Mouse (Mus musculus): Measurements from ENCODE around the gene Gbp8. TPM values are rescaled to one million over a fixed set of nuclear protein-coding genes. Genes with fewer than 3 reads are reported as not detected.
"Not testable (repeated sequence)": the region's sequence is repeated elsewhere in the genome, so short reads cannot be mapped to it uniquely, and the experiment has no call there.

Gbp8 gene
- polyA plus RNA-seq, 1 experiment from 2014 or later: 0.76 TPM

DNA sequence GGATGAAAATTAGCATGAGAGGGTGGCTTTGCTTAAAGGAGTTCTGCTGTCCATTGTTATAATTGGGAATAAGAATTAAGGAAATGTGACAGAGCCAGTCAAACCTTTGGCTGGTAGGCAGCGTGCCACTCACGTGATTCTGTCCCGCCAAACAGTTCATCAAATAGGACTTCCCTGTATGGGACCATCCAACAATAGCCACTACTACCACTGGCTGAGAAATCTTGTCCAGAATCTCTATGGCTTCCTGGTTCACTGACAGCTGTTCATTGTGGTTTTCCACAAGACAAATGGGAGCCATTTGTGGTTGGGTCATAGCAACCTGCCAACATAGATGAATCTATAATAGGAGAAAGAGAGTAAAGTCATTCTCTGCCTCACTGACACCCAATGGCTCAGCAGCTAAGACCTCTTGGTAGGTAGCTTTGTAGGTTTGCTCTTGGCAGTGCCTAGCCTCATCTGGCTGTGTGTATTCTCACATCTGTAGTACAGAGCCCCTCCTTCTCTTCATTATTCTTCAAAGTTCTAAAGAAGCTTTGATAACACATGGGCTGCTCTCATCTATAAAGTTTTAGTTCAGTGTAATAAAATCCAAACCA lies 2.5 kb downstream of the Gbp8 start:
- not testable (repeated sequence) for DNase-seq
- WGBS: 74% methylated on average over 3 of the region's 3 CpGs

DNA sequence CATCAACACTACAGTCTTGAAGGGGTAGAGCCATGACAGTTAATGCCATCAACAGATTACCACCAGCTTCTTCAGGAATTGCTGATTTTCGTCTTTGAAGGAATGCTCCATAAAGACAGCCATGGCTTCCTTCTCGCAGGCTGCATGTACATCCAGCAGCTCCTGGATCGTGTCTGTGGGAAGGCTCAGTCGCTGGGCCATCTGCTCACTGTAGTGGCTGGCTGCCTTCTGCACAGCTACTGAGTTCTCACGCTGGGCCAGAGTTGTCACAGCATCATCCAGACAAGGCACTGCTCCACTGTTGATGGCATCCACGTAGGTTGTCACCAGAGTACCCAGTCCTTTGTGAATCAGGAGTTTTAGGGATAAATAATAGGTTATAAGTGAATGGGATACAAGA lies 17.6 kb downstream of the Gbp8 start:
- not testable (repeated sequence) for H3K4me3 ChIP-seq (replicated peaks; ENCODE audit: low read depth, low read length); DNase-seq; H3K4me2 ChIP-seq (ENCODE audit: low read length); ATAC-seq (ENCODE audit: low FRiP score, low TSS enrichment); H3K4me1 ChIP-seq (ENCODE audit: control insufficient read depth, insufficient read depth, low read length); H3K9ac ChIP-seq (replicated peaks; ENCODE audit: low read length); H3K27ac ChIP-seq (replicated peaks; ENCODE audit: low read depth, low read length); H3K9me3 ChIP-seq (ENCODE audit: control insufficient read depth, low read length); H3K36me3 ChIP-seq (ENCODE audit: control insufficient read depth, insufficient read depth, low read length); H3K27me3 ChIP-seq (ENCODE audit: control insufficient read depth, insufficient read depth, low read length)
- WGBS: 83% methylated on average over 6 of the region's 6 CpGs

More for the DNA sequence above, 2.5 kb downstream of the Gbp8 start:
- not testable (repeated sequence) for H3K27ac ChIP-seq (replicated peaks; ENCODE audit: low read depth, low read length); ATAC-seq (ENCODE audit: low FRiP score, low TSS enrichment); H3K4me1 ChIP-seq (ENCODE audit: control insufficient read depth, insufficient read depth, low read length); H3K4me3 ChIP-seq (replicated peaks; ENCODE audit: low read depth, low read length); H3K27me3 ChIP-seq (ENCODE audit: control insufficient read depth, insufficient read depth, low read length); H3K36me3 ChIP-seq (ENCODE audit: control insufficient read depth, insufficient read depth, low read length); H3K4me2 ChIP-seq (ENCODE audit: low read length); H3K9me3 ChIP-seq (ENCODE audit: control insufficient read depth, low read length); H3K9ac ChIP-seq (replicated peaks; ENCODE audit: low read length)

DNA sequence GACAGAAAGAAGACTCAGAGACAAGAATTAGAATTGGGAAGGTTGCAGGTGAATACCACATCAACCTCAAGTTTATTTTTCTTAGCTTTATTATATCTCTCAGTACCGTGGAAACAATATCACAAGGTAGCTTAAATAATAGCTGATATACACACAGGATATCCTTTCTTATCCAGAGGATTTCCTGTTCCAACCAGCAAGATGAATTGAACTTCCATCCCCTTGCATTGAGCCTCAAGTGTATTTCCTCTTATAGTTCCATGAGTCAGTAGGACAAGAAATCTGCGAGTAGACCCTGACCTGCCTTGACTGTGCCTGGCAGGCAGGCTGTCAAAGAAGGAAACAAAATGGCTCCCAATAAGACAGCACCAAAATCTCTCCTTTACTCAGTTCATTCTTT lies 23.6 kb downstream of the Gbp8 start:
- no peak for DNase-seq
- H3K9ac ChIP-seq (replicated peaks; ENCODE audit: low read length): no peak overlapping the region
- H3K4me2 ChIP-seq (ENCODE audit: low read length): no peak overlapping the region
- no peaks in the 10 kb centered on the region for H3K9me3 ChIP-seq (ENCODE audit: control insufficient read depth, low read length)
- ATAC-seq (ENCODE audit: low FRiP score, low TSS enrichment): no peak
- H3K4me3 ChIP-seq (replicated peaks; ENCODE audit: low read depth, low read length): no peak overlapping the region
- H3K27ac ChIP-seq (replicated peaks; ENCODE audit: low read depth, low read length): no peak overlapping the region
- H3K36me3 ChIP-seq (ENCODE audit: control insufficient read depth, insufficient read depth, low read length): no peaks in the 10 kb centered on the region
- no peaks in the 10 kb centered on the region for H3K4me1 ChIP-seq (ENCODE audit: control insufficient read depth, insufficient read depth, low read length)
- 91% methylated on average over 2 of the region's 2 CpGs for WGBS
- no peaks in the 10 kb centered on the region for H3K27me3 ChIP-seq (ENCODE audit: control insufficient read depth, insufficient read depth, low read length)

GRCm38 (mm10) chr5:105114696-105115095 lies 24.6 kb downstream of the Gbp8 start:
- Histone ChIP-seq H3K27ac (replicated peaks; ENCODE audit: low read depth, low read length) (no peak overlapping the region), H3K36me3 (ENCODE audit: control insufficient read depth, insufficient read depth, low read length) (no peaks in the 10 kb centered on the region), H3K9me3 (ENCODE audit: control insufficient read depth, low read length) (no peaks in the 10 kb centered on the region), H3K4me2 (ENCODE audit: low read length) (no peak overlapping the region), H3K4me1 (ENCODE audit: control insufficient read depth, insufficient read depth, low read length) (no peaks in the 10 kb centered on the region), H3K27me3 (ENCODE audit: control insufficient read depth, insufficient read depth, low read length) (no peaks in the 10 kb centered on the region), H3K4me3 (replicated peaks; ENCODE audit: low read depth, low read length) (no peak overlapping the region), H3K9ac (replicated peaks; ENCODE audit: low read length) (no peak overlapping the region)
- DNase-seq (no peak), ATAC-seq (ENCODE audit: low FRiP score, low TSS enrichment) (no peak)
- 92% methylated on average over 2 of the region's 2 CpGs for WGBS

GRCm38 (mm10) chr5:105113656-105114055 lies 25.7 kb downstream of the Gbp8 start:
- Histone ChIP-seq H3K4me1 (ENCODE audit: control insufficient read depth, insufficient read depth, low read length) (no peaks in the 10 kb centered on the region), H3K36me3 (ENCODE audit: control insufficient read depth, insufficient read depth, low read length) (no peaks in the 10 kb centered on the region), H3K4me3 (replicated peaks; ENCODE audit: low read depth, low read length) (no peak overlapping the region), H3K27ac (replicated peaks; ENCODE audit: low read depth, low read length) (no peak overlapping the region), H3K27me3 (ENCODE audit: control insufficient read depth, insufficient read depth, low read length) (no peaks in the 10 kb centered on the region), H3K4me2 (ENCODE audit: low read length) (no peak overlapping the region), H3K9ac (replicated peaks; ENCODE audit: low read length) (no peak overlapping the region), H3K9me3 (ENCODE audit: control insufficient read depth, low read length) (no peaks in the 10 kb centered on the region)
- DNase-seq: no peak
- ATAC-seq (ENCODE audit: low FRiP score, low TSS enrichment): no peak
- WGBS: 90% methylated on average over 5 of the region's 5 CpGs

DNA sequence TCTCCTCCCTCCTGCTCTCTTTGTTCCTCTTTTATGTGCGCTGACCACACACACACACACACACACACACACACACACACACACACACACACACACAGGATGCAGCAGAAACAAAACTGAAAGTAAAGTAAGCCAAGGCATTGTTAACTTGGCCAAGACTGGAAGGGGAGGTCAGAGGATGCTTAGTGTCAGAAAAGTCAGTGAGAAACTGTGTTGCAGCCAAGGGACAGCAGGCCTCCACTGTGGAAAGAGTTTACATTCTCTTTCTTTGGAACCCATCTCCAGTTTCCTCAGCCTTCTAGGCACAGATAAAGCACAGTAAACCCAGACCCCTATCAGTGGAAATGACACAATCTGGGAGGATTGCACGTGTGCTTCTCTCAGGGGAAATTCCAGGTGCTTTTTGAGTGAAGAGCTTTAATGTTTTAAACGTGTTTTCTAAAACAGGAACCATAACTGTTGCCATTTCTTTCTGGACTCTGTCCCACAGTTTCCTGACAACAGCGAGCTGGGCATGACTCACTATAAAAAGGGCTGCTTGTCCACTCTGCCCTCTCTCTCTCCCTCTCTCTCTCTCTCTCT lies 29.0 kb downstream of the Gbp8 start:
- not testable (repeated sequence) for DNase-seq

DNA sequence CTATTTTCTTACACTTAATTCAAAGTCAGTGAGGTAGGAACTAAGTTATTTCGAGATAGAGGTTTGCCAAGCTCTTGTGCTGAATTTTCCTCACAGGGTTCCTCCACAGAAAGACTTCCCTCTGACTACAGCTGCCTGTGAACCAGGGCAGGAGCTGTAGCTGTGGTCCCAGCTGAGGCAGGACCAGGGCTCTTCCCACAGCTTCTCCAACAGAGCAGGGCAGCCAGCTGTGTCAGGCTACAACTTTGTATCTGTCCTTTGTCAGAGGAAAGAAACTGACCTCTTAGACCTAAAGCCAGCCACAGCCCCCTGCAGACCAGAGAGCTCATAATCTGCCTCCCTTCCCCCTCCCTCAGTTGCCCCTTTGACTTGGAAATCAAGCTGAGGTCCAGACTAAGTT lies 29.6 kb downstream of the Gbp8 start:
- not testable (repeated sequence) for H3K9ac ChIP-seq (replicated peaks; ENCODE audit: low read length); H3K27ac ChIP-seq (replicated peaks; ENCODE audit: low read depth, low read length); ATAC-seq (ENCODE audit: low FRiP score, low TSS enrichment); H3K4me1 ChIP-seq (ENCODE audit: control insufficient read depth, insufficient read depth, low read length); H3K27me3 ChIP-seq (ENCODE audit: control insufficient read depth, insufficient read depth, low read length); DNase-seq; H3K4me2 ChIP-seq (ENCODE audit: low read length); H3K9me3 ChIP-seq (ENCODE audit: control insufficient read depth, low read length); H3K36me3 ChIP-seq (ENCODE audit: control insufficient read depth, insufficient read depth, low read length); H3K4me3 ChIP-seq (replicated peaks; ENCODE audit: low read depth, low read length)
- WGBS: 14% methylated on average over 1 of the region's 1 CpGs

More for the DNA sequence above, 29.0 kb downstream of the Gbp8 start:
- not testable (repeated sequence) for H3K36me3 ChIP-seq (ENCODE audit: control insufficient read depth, insufficient read depth, low read length); H3K9me3 ChIP-seq (ENCODE audit: control insufficient read depth, low read length); H3K4me2 ChIP-seq (ENCODE audit: low read length); H3K4me1 ChIP-seq (ENCODE audit: control insufficient read depth, insufficient read depth, low read length); H3K9ac ChIP-seq (replicated peaks; ENCODE audit: low read length); ATAC-seq (ENCODE audit: low FRiP score, low TSS enrichment); H3K27ac ChIP-seq (replicated peaks; ENCODE audit: low read depth, low read length); H3K4me3 ChIP-seq (replicated peaks; ENCODE audit: low read depth, low read length); H3K27me3 ChIP-seq (ENCODE audit: control insufficient read depth, insufficient read depth, low read length)
- WGBS: 15% methylated on average over 4 of the region's 4 CpGs

DNA sequence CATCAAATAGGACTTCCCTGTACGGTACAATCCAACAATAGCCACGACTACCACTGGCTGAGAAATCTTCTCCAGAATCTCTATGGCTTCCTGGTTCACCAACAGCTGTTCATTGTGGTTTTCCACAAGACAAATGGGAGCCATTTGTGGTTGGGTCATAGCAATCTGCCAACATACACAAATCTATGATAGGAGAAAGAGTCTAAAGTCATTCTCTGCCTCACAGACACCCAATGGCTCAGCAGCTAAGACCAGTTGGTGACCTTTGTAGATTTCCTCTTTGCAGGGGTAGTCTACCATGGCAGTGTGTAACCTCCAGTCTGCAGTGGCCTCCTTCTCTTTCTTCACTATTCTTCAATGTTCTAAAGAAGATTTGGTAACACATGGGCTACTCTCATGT lies 33.7 kb downstream of the Gbp8 start:
- WGBS: 85% methylated on average over 2 of the region's 2 CpGs
- DNase-seq; H3K4me1 ChIP-seq (ENCODE audit: control insufficient read depth, insufficient read depth, low read length): not testable (repeated sequence)

GRCm38 (mm10) chr5:105081900-105082299 lies 57.4 kb downstream of the Gbp8 start:
- DNase-seq (no peak), ATAC-seq (ENCODE audit: low FRiP score, low TSS enrichment) (no peak)
- Histone ChIP-seq H3K27me3 (ENCODE audit: control insufficient read depth, insufficient read depth, low read length) (no peaks in the 10 kb centered on the region), H3K9ac (replicated peaks; ENCODE audit: low read length) (no peak overlapping the region), H3K27ac (replicated peaks; ENCODE audit: low read depth, low read length) (no peak overlapping the region), H3K4me1 (ENCODE audit: control insufficient read depth, insufficient read depth, low read length) (no peaks in the 10 kb centered on the region), H3K36me3 (ENCODE audit: control insufficient read depth, insufficient read depth, low read length) (no peaks in the 10 kb centered on the region), H3K4me3 (replicated peaks; ENCODE audit: low read depth, low read length) (no peak overlapping the region), H3K4me2 (ENCODE audit: low read length) (no peak overlapping the region), H3K9me3 (ENCODE audit: control insufficient read depth, low read length) (no peaks in the 10 kb centered on the region)

More for the DNA sequence above, 33.7 kb downstream of the Gbp8 start:
- H3K4me2 ChIP-seq (ENCODE audit: low read length); H3K36me3 ChIP-seq (ENCODE audit: control insufficient read depth, insufficient read depth, low read length); H3K9me3 ChIP-seq (ENCODE audit: control insufficient read depth, low read length); H3K9ac ChIP-seq (replicated peaks; ENCODE audit: low read length); H3K27ac ChIP-seq (replicated peaks; ENCODE audit: low read depth, low read length); H3K27me3 ChIP-seq (ENCODE audit: control insufficient read depth, insufficient read depth, low read length); ATAC-seq (ENCODE audit: low FRiP score, low TSS enrichment); H3K4me3 ChIP-seq (replicated peaks; ENCODE audit: low read depth, low read length): not testable (repeated sequence)

All from midbrain, embryonic 14.5 days (tissue).